Mouse (Mus musculus) liver, embryonic 16.5 days (tissue): ENCODE data around the gene Bola2. TPM values are rescaled to one million over a fixed set of nuclear protein-coding genes. Genes with fewer than 3 reads are reported as not detected.
A peak's percentile ranks its signal among the peaks of the same experiment; 100 is the strongest.

ENCODE experiments used
- ATAC-seq: fragments of 200-750 bp; cut with Nextera tagmentation; 2 replicates; pipeline ENCODE4 v1.8.0; 2017; ENCODE audit warnings: low read depth, mild to moderate bottlenecking, moderate number of reproducible peaks, moderate library complexity
- H3K27ac ChIP-seq: fragments of 300-500 bp; sonication (generic); 2 replicates; pipeline ENCODE4 v1.5.1; 2014; ENCODE audit warnings: mild to moderate bottlenecking, low read length
- H3K27me3 ChIP-seq: fragments of 300-500 bp; sonication (generic); 2 replicates; pipeline ENCODE4 v1.6.1; 2014; ENCODE audit warnings: low read depth, low read length, mixed read lengths; ENCODE audit not compliant: control insufficient read depth, insufficient read depth
- H3K36me3 ChIP-seq: fragments of 300-500 bp; sonication (generic); 2 replicates; pipeline ENCODE4 v1.6.1; 2014; ENCODE audit warnings: mild to moderate bottlenecking; ENCODE audit not compliant: control insufficient read depth, insufficient read depth
- H3K4me1 ChIP-seq: fragments of 300-500 bp; sonication (generic); 2 replicates; pipeline ENCODE4 v1.6.1; 2014; ENCODE audit warnings: low read depth, low read length, mixed read lengths; ENCODE audit not compliant: control insufficient read depth
- H3K4me2 ChIP-seq: fragments of 300-500 bp; sonication (generic); 2 replicates; pipeline ENCODE4 v1.6.1; 2014; ENCODE audit warnings: low read depth, low read length, mixed read lengths
- H3K4me3 ChIP-seq: fragments of 300-500 bp; sonication (generic); 2 replicates; pipeline ENCODE4 v1.5.1; 2014; ENCODE audit warnings: low read depth, mild to moderate bottlenecking, low read length
- H3K9ac ChIP-seq: fragments of 300-500 bp; sonication (generic); 2 replicates; pipeline ENCODE4 v1.6.1; 2014; ENCODE audit warnings: low read depth, low read length
- H3K9me3 ChIP-seq: fragments of 300-500 bp; sonication (generic); replicated peaks from 2 replicates; pipeline ENCODE4 v1.6.1; 2016; ENCODE audit warnings: low read length; ENCODE audit not compliant: control insufficient read depth
- WGBS: fragments of 180-500 bp; shearing (Covaris S2); extraction: QIAGEN DNeasy Blood & Tissue Kit; methylation state at CpG from one replicate; pipeline ENCODE4 v1.1.7; 2014; ENCODE audit not compliant: insufficient replicate concordance; 5-methylcytosine and 5-hydroxymethylcytosine counted together
- polyA plus RNA-seq: library from polyadenylated mRNA; unstranded; fragments of >200 nt; fragmentation: Nextera tagmentation; extraction: Ambion mirVana; gene quantifications from 2 replicates; pipeline ENCODE4 v1.2.1, GENCODE M21; 2015

Gene Bola2
- polyA plus RNA-seq, 1 experiment from 2014 or later, result 72.6 TPM

DNA sequence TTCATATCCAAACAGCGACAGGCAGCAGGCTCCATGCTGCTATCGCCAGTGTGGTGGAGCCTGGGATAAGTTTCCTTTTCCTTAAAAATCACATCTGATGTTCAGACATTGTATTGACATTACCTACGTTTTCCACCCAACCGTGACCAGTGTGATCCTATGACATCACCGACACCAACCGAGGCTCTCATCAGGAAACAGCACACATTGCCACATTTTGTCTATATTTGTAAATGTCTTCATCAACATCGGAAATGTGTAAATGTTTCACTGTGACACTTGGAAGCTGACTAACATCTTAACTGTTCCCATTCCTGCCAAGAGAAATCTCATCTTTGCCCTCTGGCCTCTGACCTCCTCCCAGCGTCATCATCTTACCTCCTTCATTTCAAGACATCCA lies 40.9 kb downstream of the Bola2 start:
- H3K9me3 ChIP-seq, result no peaks in the 10 kb centered on the region
- no peak overlapping the region for H3K4me2 ChIP-seq
- no peaks in the 10 kb centered on the region for H3K36me3 ChIP-seq
- H3K9ac ChIP-seq, result no peak overlapping the region
- no peaks in the 10 kb centered on the region for H3K27me3 ChIP-seq
- WGBS, result 67% methylated on average over 8 of the region's 8 CpGs
- no peak overlapping the region for H3K27ac ChIP-seq
- no peak for ATAC-seq
- H3K4me3 ChIP-seq, result no peak overlapping the region
- H3K4me1 ChIP-seq, result no peaks in the 10 kb centered on the region

DNA sequence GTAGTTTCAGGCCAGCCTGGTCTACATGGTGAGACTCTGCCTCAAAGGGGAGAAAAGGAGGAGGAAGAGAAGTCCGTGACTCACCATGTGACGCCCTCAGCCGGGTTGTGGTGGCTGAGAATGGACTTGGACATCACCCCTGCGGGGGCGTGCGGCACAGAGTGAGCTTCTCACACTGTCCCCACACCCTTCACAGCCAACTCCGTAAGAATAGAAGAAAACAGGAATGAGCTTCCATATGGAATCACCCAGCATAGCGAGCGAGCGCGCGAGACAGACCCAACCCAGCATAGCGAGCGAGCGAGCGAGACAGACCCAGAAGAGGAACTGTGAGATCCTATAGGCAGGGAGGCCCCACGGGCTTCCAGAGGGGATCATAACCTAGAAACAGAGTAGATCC lies 44.4 kb downstream of the Bola2 start:
- ATAC-seq, result no peak
- no peaks in the 10 kb centered on the region for H3K9me3 ChIP-seq
- 73% methylated on average over 17 of the region's 17 CpGs for WGBS

DNA sequence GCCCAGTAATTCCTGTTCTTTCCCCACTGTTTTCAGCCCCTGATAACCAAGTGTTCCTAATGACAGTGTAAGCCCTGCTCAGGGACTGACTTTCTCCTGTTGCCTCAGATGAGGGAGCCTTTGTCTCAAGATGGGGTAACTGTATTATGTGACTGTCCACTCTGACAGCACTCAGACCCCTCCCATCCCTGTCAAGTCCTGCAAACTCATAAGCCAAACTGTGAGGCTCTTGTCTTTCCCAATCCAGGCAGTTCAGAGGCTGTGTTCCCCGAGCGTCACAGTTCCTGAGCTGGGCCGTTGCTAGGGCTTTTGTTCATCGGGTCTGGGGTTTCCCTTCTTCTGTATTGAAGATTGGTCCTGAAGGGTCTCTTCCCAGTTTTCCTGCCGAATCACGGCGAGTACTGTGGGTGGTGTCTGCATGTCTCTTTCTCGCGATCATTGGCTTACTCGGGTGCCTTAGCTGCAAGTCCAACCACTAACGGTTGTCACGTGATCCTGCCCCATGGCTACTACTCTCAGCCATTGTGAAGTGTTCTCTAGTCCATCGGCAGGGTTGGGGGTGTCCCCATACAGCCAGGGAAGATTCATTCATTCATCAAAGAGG lies 45.0 kb downstream of the Bola2 start:
- WGBS, result 69% methylated on average over 13 of the region's 13 CpGs
- no peak overlapping the region for H3K27ac ChIP-seq
- no peak overlapping the region for H3K4me3 ChIP-seq
- H3K4me1 ChIP-seq, result no peaks in the 10 kb centered on the region
- H3K9me3 ChIP-seq, result no peaks in the 10 kb centered on the region
- H3K9ac ChIP-seq, result no peak overlapping the region
- no peaks in the 10 kb centered on the region for H3K36me3 ChIP-seq
- no peaks in the 10 kb centered on the region for H3K27me3 ChIP-seq
- H3K4me2 ChIP-seq, result no peak overlapping the region
- ATAC-seq, result no peak

More for the DNA sequence above, 44.4 kb downstream of the Bola2 start:
- Histone ChIP-seq H3K36me3 (no peaks in the 10 kb centered on the region), H3K4me2 (no peak overlapping the region), H3K9ac (no peak overlapping the region), H3K4me3 (no peak overlapping the region), H3K4me1 (no peaks in the 10 kb centered on the region), H3K27ac (no peak overlapping the region), H3K27me3 (no peaks in the 10 kb centered on the region)

- Histone ChIP-seq H3K27me3 (no peaks in the 10 kb centered on the region), H3K9me3 (no peaks in the 10 kb centered on the region), H3K4me3 (no peak overlapping the region), H3K4me2 (no peak overlapping the region), H3K9ac (no peak overlapping the region), H3K36me3 (no peaks in the 10 kb centered on the region), H3K4me1 (no peaks in the 10 kb centered on the region), H3K27ac (no peak overlapping the region)
- 44% methylated on average over 5 of the region's 5 CpGs for WGBS
- ATAC-seq, result no peak
These were observed 45.8 kb downstream of the Bola2 start for GRCm38 (mm10) chr7:126740977-126741376.

- Histone ChIP-seq H3K36me3 (no peaks in the 10 kb centered on the region), H3K4me2 (no peak overlapping the region), H3K4me3 (no peak overlapping the region), H3K4me1 (no peaks in the 10 kb centered on the region), H3K9me3 (no peaks in the 10 kb centered on the region), H3K27me3 (no peaks in the 10 kb centered on the region), H3K9ac (no peak overlapping the region), H3K27ac (no peak overlapping the region)
- WGBS, result 62% methylated on average over 5 of the region's 5 CpGs
- ATAC-seq, result no peak
These were observed 46.3 kb downstream of the Bola2 start for GRCm38 (mm10) chr7:126741452-126741851.

DNA sequence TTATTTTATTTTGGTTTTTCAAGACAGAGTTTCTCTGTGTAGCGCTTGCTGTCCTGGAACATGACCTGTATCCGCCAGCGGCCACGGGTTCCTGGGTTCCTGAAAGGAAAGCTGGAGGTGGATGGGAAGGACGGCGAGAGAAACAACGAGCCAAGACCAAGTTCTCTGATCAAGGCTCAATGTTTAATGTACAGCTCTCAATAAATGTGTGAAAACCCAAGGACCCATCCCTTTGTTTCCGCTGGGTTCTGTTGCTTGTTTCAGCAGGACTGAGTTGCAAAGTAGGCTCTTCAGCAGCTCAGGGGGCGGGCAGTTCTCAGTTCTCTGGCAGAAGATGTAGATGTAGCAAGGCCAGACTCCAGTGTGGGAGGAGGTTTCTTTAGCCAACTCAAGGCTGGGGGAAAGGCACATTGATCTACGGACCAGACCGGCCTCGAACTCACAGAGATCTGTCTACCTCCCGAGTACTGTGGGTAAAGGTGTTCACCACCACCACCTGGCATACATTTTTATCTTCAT lies 46.8 kb downstream of the Bola2 start:
- Histone ChIP-seq H3K4me3 (no peak overlapping the region), H3K4me1 (no peaks in the 10 kb centered on the region), H3K36me3 (no peaks in the 10 kb centered on the region), H3K9me3 (no peaks in the 10 kb centered on the region), H3K4me2 (no peak overlapping the region), H3K27me3 (no peaks in the 10 kb centered on the region), H3K9ac (no peak overlapping the region), H3K27ac (no peak overlapping the region)
- 78% methylated on average over 13 of the region's 13 CpGs for WGBS
- ATAC-seq, result no peak

DNA sequence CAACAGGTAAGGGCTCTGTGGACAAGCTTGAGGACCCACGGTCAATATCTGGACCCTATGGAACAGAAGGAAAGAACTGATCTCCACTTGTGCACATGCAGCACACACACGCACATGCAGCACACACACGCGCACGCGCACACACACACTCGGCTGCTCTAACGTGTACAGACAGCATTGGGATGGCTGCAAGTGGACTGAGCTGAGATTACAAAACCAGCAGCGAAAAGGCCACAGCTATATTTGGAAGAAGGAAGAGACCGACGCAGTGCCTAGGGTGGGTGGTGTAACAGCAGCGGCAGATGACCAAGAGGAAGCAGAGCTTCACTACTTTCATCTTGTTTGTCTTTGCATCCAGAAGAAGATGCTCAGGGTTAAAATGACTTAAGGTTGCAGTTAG lies 50.9 kb downstream of the Bola2 start:
- H3K36me3 ChIP-seq, result no peaks in the 10 kb centered on the region
- no peaks in the 10 kb centered on the region for H3K27me3 ChIP-seq
- WGBS, result 28% methylated on average over 12 of the region's 12 CpGs
- H3K4me2 ChIP-seq, result peak overlapping the region; percentile 44
- H3K27ac ChIP-seq, result peak overlapping the region; percentile 78
- H3K9ac ChIP-seq, result no peak overlapping the region
- H3K4me1 ChIP-seq, result peaks cover 8% of the 10 kb centered on the region
- H3K4me3 ChIP-seq, result peak overlapping the region; percentile 33
- peak; percentile 63 for ATAC-seq
- no peaks in the 10 kb centered on the region for H3K9me3 ChIP-seq

GRCm38 (mm10) chr7:126746798-126747197 lies 51.6 kb downstream of the Bola2 start:
- Histone ChIP-seq H3K9ac (no peak overlapping the region), H3K4me2 (peak overlapping the region; percentile 44), H3K27ac (peak overlapping the region; percentile 78), H3K36me3 (no peaks in the 10 kb centered on the region), H3K9me3 (no peaks in the 10 kb centered on the region), H3K4me3 (peak overlapping the region; percentile 33), H3K4me1 (peaks cover 8% of the 10 kb centered on the region), H3K27me3 (no peaks in the 10 kb centered on the region)
- ATAC-seq, result peak; percentile 81
- WGBS, result 7% methylated on average over 6 of the region's 6 CpGs

- Histone ChIP-seq H3K4me2 (no peak overlapping the region), H3K27ac (no peak overlapping the region), H3K27me3 (no peaks in the 10 kb centered on the region), H3K36me3 (no peaks in the 10 kb centered on the region), H3K9me3 (no peaks in the 10 kb centered on the region), H3K4me1 (peaks cover 8% of the 10 kb centered on the region), H3K4me3 (no peak overlapping the region), H3K9ac (no peak overlapping the region)
- ATAC-seq, result no peak
- 63% methylated on average over 7 of the region's 7 CpGs for WGBS
These were observed 53.6 kb downstream of the Bola2 start for GRCm38 (mm10) chr7:126748824-126749223.
